ENCODE assay signal across 25 mouse cellular contexts in the genomic region with DNA sequence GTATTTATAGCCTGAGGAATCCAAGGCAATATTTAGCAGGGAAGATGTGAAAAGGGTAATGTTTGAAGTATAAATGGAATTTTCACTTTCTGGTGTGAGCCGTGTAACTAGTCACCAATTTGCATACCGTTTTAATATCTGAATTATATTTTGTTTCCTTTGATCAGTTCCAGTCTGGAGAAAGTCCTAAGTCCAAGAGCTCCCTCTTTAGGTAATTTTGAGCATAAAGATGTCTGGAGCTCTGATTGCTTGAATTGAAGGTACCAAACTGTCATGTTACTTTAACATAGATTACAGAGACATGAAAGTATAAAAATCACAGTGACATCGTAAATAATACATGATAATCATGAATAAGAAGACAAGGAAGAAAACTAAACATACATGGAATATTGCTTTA. TPM values are rescaled to one million over a fixed set of nuclear protein-coding genes. Genes with fewer than 3 reads are reported as not detected.
A peak's percentile ranks its signal among the peaks of the same experiment; 100 is the strongest.
DNase-seq lines count a peak whose midpoint lies in the region; ATAC-seq and TF ChIP-seq lines count a peak whose summit lies in the region.
"Had no signal": no experiment of that assay in that cellular context is flagged by ENCODE, and none has a peak within 500 bp of the region (broad histone marks: within the 10 kb centered on the region; RNA-seq: fewer than 3 reads in every experiment).

No protein-coding gene starts in this region.

- peak; percentile 79 for TF ChIP-seq CTCF in layer of hippocampus, adult 2 months (conservative IDR thresholded peaks at IDR 0.05)

- no peak for ATAC-seq in embryonic facial prominence, embryonic 11.5 days (replicated peaks; ENCODE audit: insufficient number of reproducible peaks, low FRiP score, low TSS enrichment, low read depth)
- no peak for ATAC-seq in erythroid progenitor cell, adult 5-6 weeks (replicated peaks; ENCODE audit: low FRiP score, poor library complexity, severe bottlenecking)
- ATAC-seq: intestine, embryonic 15.5 days; liver, embryonic 12.5 days had no signal

- WGBS in embryonic facial prominence, embryonic 11.5 days, result 50% methylated on average over 3 of the region's 3 CpGs
- WGBS in embryonic facial prominence, embryonic 10.5 days, result 52% methylated on average over 3 of the region's 3 CpGs

- no peaks in the 10 kb centered on the region for H3K9me3 ChIP-seq in embryonic facial prominence, embryonic 11.5 days (replicated peaks; ENCODE audit: control insufficient read depth, low read length)
- H3K9me3 ChIP-seq in embryonic facial prominence, embryonic 10.5 days, result no peaks in the 10 kb centered on the region
- H3K9me3 ChIP-seq: G1E; heart, embryonic 13.5 days; intestine, embryonic 15.5 days; limb, embryonic 10.5 days; liver, embryonic 12.5 days had no signal

- H3K36me3 ChIP-seq in embryonic facial prominence, embryonic 11.5 days (replicated peaks; ENCODE audit: control insufficient read depth, insufficient read depth, low read depth, low read length), result no peaks in the 10 kb centered on the region
- H3K36me3 ChIP-seq in embryonic facial prominence, embryonic 10.5 days (replicated peaks), result no peaks in the 10 kb centered on the region
- H3K36me3 ChIP-seq: G1E; heart, embryonic 13.5 days; intestine, embryonic 15.5 days; limb, embryonic 10.5 days; liver, embryonic 12.5 days had no signal

- H3K4me3 ChIP-seq in embryonic facial prominence, embryonic 11.5 days (ENCODE audit: low read depth, low read length), result no peak overlapping the region
- H3K4me3 ChIP-seq in embryonic facial prominence, embryonic 10.5 days, result no peak overlapping the region
- no peak overlapping the region for H3K4me3 ChIP-seq in layer of hippocampus, adult 2 months
- H3K4me3 ChIP-seq: heart, embryonic 13.5 days; intestine, embryonic 15.5 days; limb, embryonic 10.5 days; liver, embryonic 12.5 days; myocyte had no signal

- DNase-seq in embryonic facial prominence, embryonic 11.5 days (ENCODE audit: low spot score), result peak; percentile 24
- DNase-seq in embryonic facial prominence, embryonic 10.5 days (ENCODE audit: low spot score), result no peak
- DNase-seq in layer of hippocampus, adult 2 months (ENCODE audit: low spot score in 2 of 2), result no peak
- no peak for DNase-seq in layer of hippocampus, adult 8-10 months (ENCODE audit: low spot score in 2 of 2)
- peak; percentile 40 for DNase-seq in 416B (ENCODE audit: low read depth)
- peak; percentile 19 for DNase-seq in embryo, embryonic 11 days
- DNase-seq in ovary, postnatal 14 days (ENCODE audit: low spot score), result no peak
- DNase-seq: adrenal gland, postnatal 10 days; cerebellum, postnatal 25 days; kidney, postnatal 10 days; right cerebral cortex, postnatal 25 days; thymus, postnatal 4 days had no signal

- no peak overlapping the region for H3K9ac ChIP-seq in embryonic facial prominence, embryonic 11.5 days (replicated peaks; ENCODE audit: low read length)
- H3K9ac ChIP-seq: heart, embryonic 13.5 days; intestine, embryonic 15.5 days; liver, embryonic 12.5 days had no signal

- H3K27me3 ChIP-seq in embryonic facial prominence, embryonic 11.5 days (ENCODE audit: control insufficient read depth, insufficient read depth, low read length), result no peaks in the 10 kb centered on the region
- no peaks in the 10 kb centered on the region for H3K27me3 ChIP-seq in embryonic facial prominence, embryonic 10.5 days (replicated peaks; ENCODE audit: low read depth, poor library complexity, severe bottlenecking)
- H3K27me3 ChIP-seq: heart, embryonic 13.5 days; intestine, embryonic 15.5 days; liver, embryonic 12.5 days had no signal

- no peak overlapping the region for H3K4me2 ChIP-seq in embryonic facial prominence, embryonic 11.5 days (ENCODE audit: low read depth, low read length)
- H3K4me2 ChIP-seq: heart, embryonic 13.5 days; intestine, embryonic 15.5 days; liver, embryonic 12.5 days had no signal

- no peak overlapping the region for H3K27ac ChIP-seq in embryonic facial prominence, embryonic 11.5 days (replicated peaks; ENCODE audit: low read depth, low read length)
- H3K27ac ChIP-seq in embryonic facial prominence, embryonic 10.5 days (replicated peaks), result no peak overlapping the region
- H3K27ac ChIP-seq in layer of hippocampus, adult 2 months, result peak overlapping the region; percentile 32; the same call in 1 of the 2 replicates
- H3K27ac ChIP-seq: heart, embryonic 13.5 days; intestine, embryonic 15.5 days; limb, embryonic 10.5 days; liver, embryonic 12.5 days had no signal

- no peaks in the 10 kb centered on the region for H3K4me1 ChIP-seq in embryonic facial prominence, embryonic 11.5 days (ENCODE audit: control insufficient read depth, insufficient read depth, low read length)
- H3K4me1 ChIP-seq in embryonic facial prominence, embryonic 10.5 days, result no peaks in the 10 kb centered on the region
- H3K4me1 ChIP-seq: heart, embryonic 13.5 days; intestine, embryonic 15.5 days; limb, embryonic 10.5 days; liver, embryonic 12.5 days had no signal

RNA-seq across cellular contexts. Expression of gene Csn3, which starts 15.4 kb away (rescaled TPM):
- 0.22 TPM in 1 of 2 replicates, not detected in the other for polyA plus RNA-seq in embryonic facial prominence, embryonic 11.5 days (2014; fragmentation: Nextera tagmentation; extraction: Ambion mirVana)
- polyA plus RNA-seq in embryonic facial prominence, embryonic 10.5 days (2016; fragmentation: Nextera tagmentation; extraction: Ambion mirVana), result 3.0 and 3.1 TPM in 2 replicates
- total RNA-seq in layer of hippocampus, adult 2 months (2021), result not detected
- total RNA-seq in layer of hippocampus, adult 8-10 months (2022), result not detected
- total RNA-seq in erythroid progenitor cell, adult 5-6 weeks (2015; ENCODE audit: low replicate concordance), result not detected in 2 replicates
- total RNA-seq in erythroid progenitor cell, adult 5-6 weeks (2017; ENCODE audit: low replicate concordance), result not detected in 2 replicates
- total RNA-seq: adrenal gland, postnatal 10 days; gastrocnemius, postnatal 4 days; hematopoietic stem cell, adult 5-6 weeks; layer of hippocampus, postnatal 14 days; megakaryocyte, adult 5-6 weeks had no signal
- polyA plus RNA-seq: frontal cortex, adult 2 months; G1E; lung, embryonic 16.5 days had no signal

RNA-seq across cellular contexts. Expression of gene 2310003L06Rik, which starts 28.5 kb away (rescaled TPM):
- not detected in 2 replicates for polyA plus RNA-seq in embryonic facial prominence, embryonic 11.5 days (2014; fragmentation: Nextera tagmentation; extraction: Ambion mirVana)
- not detected in 2 replicates for polyA plus RNA-seq in embryonic facial prominence, embryonic 10.5 days (2016; fragmentation: Nextera tagmentation; extraction: Ambion mirVana)
- not detected for total RNA-seq in layer of hippocampus, adult 2 months (2021)
- total RNA-seq in layer of hippocampus, adult 8-10 months (2022), result not detected
- not detected in 2 replicates for total RNA-seq in erythroid progenitor cell, adult 5-6 weeks (2015; ENCODE audit: low replicate concordance)
- not detected in 2 replicates for total RNA-seq in erythroid progenitor cell, adult 5-6 weeks (2017; ENCODE audit: low replicate concordance)
- total RNA-seq: adrenal gland, postnatal 10 days; gastrocnemius, postnatal 4 days; hematopoietic stem cell, adult 5-6 weeks; layer of hippocampus, postnatal 14 days; megakaryocyte, adult 5-6 weeks had no signal
- polyA plus RNA-seq: frontal cortex, adult 2 months; G1E; heart, embryonic 13.5 days; intestine, embryonic 15.5 days; limb, embryonic 10.5 days; liver, embryonic 12.5 days; lung, embryonic 16.5 days; myocyte had no signal

RNA-seq across cellular contexts. Expression of gene Gm28434, which starts 28.6 kb away (rescaled TPM):
- polyA plus RNA-seq in embryonic facial prominence, embryonic 11.5 days (2014; fragmentation: Nextera tagmentation; extraction: Ambion mirVana), result not detected in 2 replicates
- polyA plus RNA-seq in embryonic facial prominence, embryonic 10.5 days (2016; fragmentation: Nextera tagmentation; extraction: Ambion mirVana), result not detected in 2 replicates
- total RNA-seq in layer of hippocampus, adult 2 months (2021), result not detected
- total RNA-seq in layer of hippocampus, adult 8-10 months (2022), result not detected
- total RNA-seq in erythroid progenitor cell, adult 5-6 weeks (2015; ENCODE audit: low replicate concordance), result not detected in 2 replicates
- not detected in 2 replicates for total RNA-seq in erythroid progenitor cell, adult 5-6 weeks (2017; ENCODE audit: low replicate concordance)
- total RNA-seq: adrenal gland, postnatal 10 days; G1E; gastrocnemius, postnatal 4 days; hematopoietic stem cell, adult 5-6 weeks; layer of hippocampus, postnatal 14 days; megakaryocyte, adult 5-6 weeks had no signal
- polyA plus RNA-seq: frontal cortex, adult 2 months; G1E; heart, embryonic 13.5 days; intestine, embryonic 15.5 days; limb, embryonic 10.5 days; liver, embryonic 12.5 days; lung, embryonic 16.5 days; myocyte had no signal

RNA-seq across cellular contexts. Expression of gene Cabs1, which starts 38.5 kb away (rescaled TPM):
- polyA plus RNA-seq in embryonic facial prominence, embryonic 11.5 days (2014; fragmentation: Nextera tagmentation; extraction: Ambion mirVana), result not detected in 2 replicates
- polyA plus RNA-seq in embryonic facial prominence, embryonic 10.5 days (2016; fragmentation: Nextera tagmentation; extraction: Ambion mirVana), result not detected in 2 replicates
- total RNA-seq in layer of hippocampus, adult 2 months (2021), result not detected
- total RNA-seq in layer of hippocampus, adult 8-10 months (2022), result not detected
- total RNA-seq in erythroid progenitor cell, adult 5-6 weeks (2015; ENCODE audit: low replicate concordance), result not detected in 2 replicates
- not detected in 2 replicates for total RNA-seq in erythroid progenitor cell, adult 5-6 weeks (2017; ENCODE audit: low replicate concordance)
- total RNA-seq: adrenal gland, postnatal 10 days; gastrocnemius, postnatal 4 days; hematopoietic stem cell, adult 5-6 weeks; layer of hippocampus, postnatal 14 days; megakaryocyte, adult 5-6 weeks had no signal
- polyA plus RNA-seq: frontal cortex, adult 2 months; G1E; heart, embryonic 13.5 days; intestine, embryonic 15.5 days; limb, embryonic 10.5 days; liver, embryonic 12.5 days; lung, embryonic 16.5 days; myocyte had no signal

RNA-seq across cellular contexts. Expression of gene Odam, which starts 55.9 kb away (rescaled TPM):
- polyA plus RNA-seq in embryonic facial prominence, embryonic 11.5 days (2014; fragmentation: Nextera tagmentation; extraction: Ambion mirVana), result not detected in 2 replicates
- not detected in 2 replicates for polyA plus RNA-seq in embryonic facial prominence, embryonic 10.5 days (2016; fragmentation: Nextera tagmentation; extraction: Ambion mirVana)
- total RNA-seq in layer of hippocampus, adult 2 months (2021), result not detected
- total RNA-seq in layer of hippocampus, adult 8-10 months (2022), result not detected
- not detected in 2 replicates for total RNA-seq in erythroid progenitor cell, adult 5-6 weeks (2015; ENCODE audit: low replicate concordance)
- not detected in 2 replicates for total RNA-seq in erythroid progenitor cell, adult 5-6 weeks (2017; ENCODE audit: low replicate concordance)
- total RNA-seq: adrenal gland, postnatal 10 days; gastrocnemius, postnatal 4 days; hematopoietic stem cell, adult 5-6 weeks; layer of hippocampus, postnatal 14 days; megakaryocyte, adult 5-6 weeks had no signal
- polyA plus RNA-seq: frontal cortex, adult 2 months; G1E; heart, embryonic 13.5 days; intestine, embryonic 15.5 days; limb, embryonic 10.5 days; liver, embryonic 12.5 days; lung, embryonic 16.5 days; myocyte had no signal

Comparison
In these comparisons a context has a peak if more than half of its experiments do, and no peak if none do; other contexts are left out.
1. DNase-seq: peak in embryonic facial prominence, embryonic 11.5 days (single experiment), 416B (single experiment) and embryo, embryonic 11 days (single experiment); none in embryonic facial prominence, embryonic 10.5 days (single experiment), layer of hippocampus, adult 2 months (0 of 2), layer of hippocampus, adult 8-10 months (0 of 2) and ovary, postnatal 14 days (single experiment).